Mouse (Mus musculus) kidney, postnatal 0 days (tissue): ENCODE results near the gene Capn9. TPM values are rescaled to one million over a fixed set of nuclear protein-coding genes. Genes with fewer than 3 reads are reported as not detected.

Source experiments
- ATAC-seq: fragments of 200-750 bp; cut with Nextera tagmentation; replicated peaks from 2 replicates; pipeline ENCODE4 v1.8.0; 2017; ENCODE audit warnings: low read depth, moderate number of reproducible peaks, moderate TSS enrichment, moderate library complexity; ENCODE audit not compliant: low FRiP score
- DNase-seq: peaks from one replicate; pipeline ENCODE4 v3.0.0-alpha.2; 2016; ENCODE audit warnings: low spot score
- H3K27ac ChIP-seq: fragments of 300-500 bp; sonication (generic); 2 replicates; pipeline ENCODE4 v1.5.1; 2014; ENCODE audit warnings: mild to moderate bottlenecking
- H3K27me3 ChIP-seq: fragments of 300-500 bp; sonication (generic); 2 replicates; pipeline ENCODE4 v1.6.1; 2014; ENCODE audit warnings: low read length, mixed read lengths; ENCODE audit not compliant: insufficient read depth
- H3K36me3 ChIP-seq: fragments of 300-500 bp; sonication (generic); 2 replicates; pipeline ENCODE4 v1.6.1; 2014; ENCODE audit warnings: low read length, mixed read lengths; ENCODE audit not compliant: insufficient read depth
- H3K4me1 ChIP-seq: fragments of 300-500 bp; sonication (generic); replicated peaks from 2 replicates; pipeline ENCODE4 v1.6.1; 2014; ENCODE audit warnings: antibody characterized with exemption, low read length, mixed read lengths; ENCODE audit not compliant: insufficient read depth
- H3K4me2 ChIP-seq: fragments of 300-500 bp; sonication (generic); 2 replicates; pipeline ENCODE4 v1.6.1; 2014; ENCODE audit warnings: mild to moderate bottlenecking, low read length, moderate library complexity, mixed read lengths
- H3K4me3 ChIP-seq: fragments of 300-500 bp; sonication (generic); replicated peaks from 2 replicates; pipeline ENCODE4 v1.5.1; 2014; ENCODE audit warnings: low read depth, low read length
- H3K9ac ChIP-seq: fragments of 300-500 bp; sonication (generic); 2 replicates; pipeline ENCODE4 v1.6.1; 2014; ENCODE audit warnings: low read depth, low read length
- H3K9me3 ChIP-seq: fragments of 300-500 bp; sonication (generic); replicated peaks from 2 replicates; pipeline ENCODE4 v1.6.1; 2016; ENCODE audit warnings: low read length, inconsistent platforms, mixed read lengths
- CTCF ChIP-seq: IDR thresholded peaks from 2 replicates; pipeline ENCODE4 v1.5.1; 2016; ENCODE audit warnings: antibody characterized with exemption, low read depth, mild to moderate bottlenecking, moderate library complexity
- WGBS: fragments of 180-500 bp; shearing (Covaris S2); extraction: QIAGEN DNeasy Blood & Tissue Kit; methylation state at CpG from one replicate; pipeline ENCODE4 v1.1.7; 2014; 5-methylcytosine and 5-hydroxymethylcytosine counted together
- polyA plus RNA-seq: library from polyadenylated mRNA; unstranded; fragments of >200 nt; fragmentation: Nextera tagmentation; extraction: Ambion mirVana; gene quantifications from 2 replicates; pipeline ENCODE4 v1.2.1, GENCODE M21; 2015

Capn9 gene
- polyA plus RNA-seq, 1 experiment from 2014 or later = 0.24 TPM

DNA sequence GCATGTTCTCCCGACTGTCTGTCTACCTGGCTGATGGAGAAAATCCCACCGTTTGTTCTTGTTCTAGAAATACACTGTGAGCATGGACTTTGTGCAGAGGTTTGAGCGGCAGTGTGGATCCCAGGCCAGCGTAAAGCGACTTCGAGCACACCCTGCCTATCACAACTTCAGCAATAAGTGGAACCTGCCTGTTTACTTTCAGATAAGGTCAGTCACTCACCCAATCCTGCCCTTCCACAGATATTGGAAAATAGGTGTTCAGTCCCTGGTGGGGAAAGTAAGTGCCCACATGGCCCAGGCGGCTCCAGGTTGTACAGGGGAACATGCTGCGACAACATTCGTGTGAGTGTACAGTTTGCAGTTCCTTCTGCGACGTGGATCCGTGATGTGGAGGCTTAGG, 35.0 kb upstream of the Capn9 start:
- H3K36me3 ChIP-seq = peaks cover 82% of the 10 kb centered on the region
- no peak overlapping the region for H3K27ac ChIP-seq
- H3K4me1 ChIP-seq = no peaks in the 10 kb centered on the region
- no peak overlapping the region for H3K4me2 ChIP-seq
- H3K4me3 ChIP-seq = no peak overlapping the region
- no peak for TF ChIP-seq CTCF
- DNase-seq (no peak), ATAC-seq (no peak)
- no peaks in the 10 kb centered on the region for H3K27me3 ChIP-seq
- WGBS = 98% methylated on average over 12 of the region's 12 CpGs
- H3K9me3 ChIP-seq = no peaks in the 10 kb centered on the region
- no peak overlapping the region for H3K9ac ChIP-seq

DNA sequence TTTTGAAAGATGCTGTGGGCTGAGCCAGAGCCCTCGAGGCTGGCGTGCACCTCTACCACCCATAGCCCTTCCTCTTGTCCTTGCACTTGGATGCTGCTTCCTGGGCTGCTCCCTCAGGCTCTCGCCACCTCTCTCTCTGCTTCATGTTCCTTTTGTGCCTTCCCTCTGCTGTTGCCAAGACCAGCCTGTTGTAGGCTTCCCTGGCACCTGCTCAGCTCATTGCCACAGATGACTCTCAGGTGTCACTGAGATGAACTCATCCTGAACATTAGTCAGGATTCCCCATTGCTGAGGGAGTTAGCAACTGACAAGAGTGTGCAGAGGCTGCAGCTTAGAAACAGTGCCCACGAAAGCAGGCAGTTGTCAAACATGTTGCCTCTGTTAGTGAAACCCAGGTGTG, 33.9 kb upstream of the Capn9 start:
- peaks cover 86% of the 10 kb centered on the region for H3K36me3 ChIP-seq
- no peaks in the 10 kb centered on the region for H3K9me3 ChIP-seq
- H3K4me3 ChIP-seq = no peak overlapping the region
- 99% methylated on average over 4 of the region's 4 CpGs for WGBS
- H3K9ac ChIP-seq = no peak overlapping the region
- ATAC-seq (no peak), DNase-seq (no peak)
- no peak for TF ChIP-seq CTCF
- no peak overlapping the region for H3K4me2 ChIP-seq
- H3K27me3 ChIP-seq = no peaks in the 10 kb centered on the region
- no peaks in the 10 kb centered on the region for H3K4me1 ChIP-seq
- H3K27ac ChIP-seq = no peak overlapping the region

DNA sequence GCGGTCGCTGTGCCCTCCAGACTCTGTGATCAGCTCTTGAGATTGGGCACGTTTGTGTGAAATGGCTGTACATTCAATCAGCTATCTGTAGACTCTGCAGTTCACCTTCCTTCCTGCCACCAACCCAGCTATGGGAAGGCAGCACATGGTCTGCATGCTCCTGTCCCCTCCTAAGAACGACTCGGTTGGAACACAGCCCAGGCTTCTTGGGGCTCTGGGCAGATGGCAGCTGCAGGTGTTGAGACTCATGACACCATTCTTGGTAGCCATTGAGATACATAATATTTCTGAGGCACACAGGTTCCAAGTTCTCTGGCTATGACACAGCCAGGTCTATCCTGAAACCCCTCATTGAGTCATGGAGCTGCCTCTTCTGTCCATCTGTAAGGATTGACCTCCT, 32.6 kb upstream of the Capn9 start:
- H3K4me3 ChIP-seq = no peak overlapping the region
- H3K4me2 ChIP-seq = no peak overlapping the region
- TF ChIP-seq CTCF = no peak
- H3K27ac ChIP-seq = no peak overlapping the region
- DNase-seq (no peak), ATAC-seq (no peak)
- H3K36me3 ChIP-seq = peaks cover 81% of the 10 kb centered on the region
- H3K4me1 ChIP-seq = no peaks in the 10 kb centered on the region
- H3K9me3 ChIP-seq = no peaks in the 10 kb centered on the region
- no peaks in the 10 kb centered on the region for H3K27me3 ChIP-seq
- WGBS = 93% methylated on average over 5 of the region's 5 CpGs
- no peak overlapping the region for H3K9ac ChIP-seq

DNA sequence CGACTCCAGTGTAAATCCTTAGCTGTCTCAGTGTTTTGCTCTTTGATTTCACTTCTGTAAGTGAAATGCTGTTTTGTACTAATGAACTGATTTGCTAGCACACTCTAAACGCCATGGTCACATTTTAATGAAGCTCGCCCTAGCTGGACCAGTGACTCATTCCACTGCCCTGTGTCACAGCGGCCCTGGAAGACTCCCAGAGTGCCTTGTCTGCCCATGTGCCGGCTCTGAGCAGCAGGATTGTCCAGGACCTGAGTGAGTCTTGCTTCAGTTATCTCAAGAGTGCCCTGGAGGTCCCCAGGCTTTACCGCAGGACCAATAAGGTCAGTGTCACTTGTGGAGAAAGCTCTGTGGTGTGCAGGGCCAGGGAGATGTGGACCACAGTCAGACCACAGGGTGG, 29.5 kb upstream of the Capn9 start:
- peaks cover 77% of the 10 kb centered on the region for H3K36me3 ChIP-seq
- H3K9ac ChIP-seq = no peak overlapping the region
- ATAC-seq = no peak
- TF ChIP-seq CTCF = no peak
- H3K4me1 ChIP-seq = no peaks in the 10 kb centered on the region
- H3K9me3 ChIP-seq = no peaks in the 10 kb centered on the region
- 93% methylated on average over 6 of the region's 6 CpGs for WGBS
- no peak for DNase-seq
- no peak overlapping the region for H3K27ac ChIP-seq
- no peak overlapping the region for H3K4me3 ChIP-seq
- no peak overlapping the region for H3K4me2 ChIP-seq
- H3K27me3 ChIP-seq = no peaks in the 10 kb centered on the region

DNA sequence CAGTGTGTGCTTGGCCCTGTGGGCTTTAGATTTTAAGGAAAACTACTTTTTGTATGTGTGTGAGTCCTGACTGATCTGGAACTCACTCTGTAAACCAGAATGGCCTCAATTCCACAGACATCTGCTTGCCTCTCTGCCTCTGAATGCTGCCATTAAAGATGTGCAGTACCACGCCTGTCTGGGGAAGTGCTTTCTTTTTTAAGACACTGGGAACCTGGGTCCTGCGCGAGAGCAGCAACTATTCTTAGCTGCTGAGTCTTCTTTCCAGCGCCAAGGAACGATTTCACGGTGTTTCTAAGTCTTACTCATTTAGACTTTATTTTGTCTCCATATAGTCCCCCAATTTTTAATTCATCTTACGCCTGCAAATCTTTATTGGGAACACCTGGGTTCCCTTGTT, 29.1 kb upstream of the Capn9 start:
- Histone ChIP-seq H3K9ac (no peak overlapping the region), H3K4me3 (no peak overlapping the region), H3K27ac (no peak overlapping the region), H3K27me3 (no peaks in the 10 kb centered on the region), H3K4me2 (no peak overlapping the region), H3K9me3 (no peaks in the 10 kb centered on the region), H3K4me1 (no peaks in the 10 kb centered on the region), H3K36me3 (peaks cover 77% of the 10 kb centered on the region)
- DNase-seq (no peak), ATAC-seq (no peak)
- WGBS = 94% methylated on average over 7 of the region's 7 CpGs
- TF ChIP-seq CTCF = no peak

DNA sequence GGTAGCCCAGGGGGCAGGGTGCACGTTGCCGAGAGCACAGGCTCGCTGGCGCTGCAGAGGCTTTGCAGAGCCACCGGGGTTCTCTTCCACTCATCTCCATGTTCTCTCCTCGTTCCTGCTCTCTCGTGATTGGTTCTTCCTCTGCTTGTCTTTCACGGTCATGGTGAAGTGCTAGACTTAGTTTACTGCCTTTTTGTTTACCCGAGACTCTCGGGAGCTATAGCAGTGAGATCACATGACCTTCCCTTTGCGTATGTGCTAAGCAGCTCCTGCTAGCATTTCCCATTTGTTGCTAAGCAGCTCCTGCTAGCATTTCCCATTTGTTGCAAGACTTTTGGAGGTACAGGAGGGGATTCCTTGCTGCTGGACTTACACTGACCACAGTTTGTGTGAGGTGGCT, 28.6 kb upstream of the Capn9 start:
- Histone ChIP-seq H3K9me3 (no peaks in the 10 kb centered on the region), H3K4me2 (no peak overlapping the region), H3K9ac (no peak overlapping the region), H3K4me1 (no peaks in the 10 kb centered on the region), H3K27ac (no peak overlapping the region), H3K27me3 (no peaks in the 10 kb centered on the region), H3K36me3 (peaks cover 75% of the 10 kb centered on the region), H3K4me3 (no peak overlapping the region)
- ATAC-seq = no peak
- DNase-seq = no peak
- TF ChIP-seq CTCF = no peak
- 50% methylated on average over 11 of the region's 11 CpGs for WGBS

DNA sequence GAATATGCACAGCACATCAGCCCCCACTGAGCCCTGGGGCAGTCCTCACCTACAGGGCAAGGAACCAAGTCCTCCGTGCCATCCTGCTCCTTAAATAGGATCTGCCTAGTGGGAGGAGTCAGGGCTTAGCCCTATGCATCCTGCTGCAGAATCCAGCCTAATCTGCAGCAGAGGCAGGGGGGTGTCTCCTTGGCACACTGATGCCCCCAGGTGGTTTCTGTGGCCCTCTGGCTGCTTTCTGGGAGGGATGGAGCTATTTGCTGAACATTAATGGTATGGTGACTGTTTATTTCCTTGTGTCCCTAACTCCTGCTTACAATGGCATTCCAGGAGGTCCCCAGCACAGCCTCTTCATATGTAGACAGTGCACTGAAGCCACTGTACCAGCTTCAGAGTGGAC, 27.7 kb upstream of the Capn9 start:
- no peak for ATAC-seq
- 68% methylated on average over 1 of the region's 1 CpGs for WGBS
- no peak for DNase-seq
- Histone ChIP-seq H3K9ac (no peak overlapping the region), H3K4me3 (no peak overlapping the region), H3K9me3 (no peaks in the 10 kb centered on the region), H3K4me2 (no peak overlapping the region), H3K27ac (no peak overlapping the region), H3K36me3 (peaks cover 72% of the 10 kb centered on the region), H3K4me1 (no peaks in the 10 kb centered on the region), H3K27me3 (no peaks in the 10 kb centered on the region)
- no peak for TF ChIP-seq CTCF
